Mouse (Mus musculus) limb, embryonic 14.5 days (tissue): Measurements from ENCODE around the gene Ust. TPM values are rescaled to one million over a fixed set of nuclear protein-coding genes. Genes with fewer than 3 reads are reported as not detected.

Experiments used
- ATAC-seq: fragments of 200-750 bp; cut with Nextera tagmentation; 2 replicates; pipeline ENCODE4 v1.8.0; 2017; ENCODE audit warnings: low read depth, moderate number of reproducible peaks, moderate TSS enrichment; ENCODE audit not compliant: low FRiP score
- DNase-seq: peaks from one replicate; pipeline ENCODE4 v3.0.0-alpha.2; 2015; ENCODE audit warnings: low spot score
- H3K27ac ChIP-seq: fragments of 300-500 bp; sonication (generic); replicated peaks from 2 replicates; pipeline ENCODE4 v1.5.1; 2014; ENCODE audit warnings: low read depth, mild to moderate bottlenecking, low read length, moderate library complexity, mixed read lengths
- H3K27me3 ChIP-seq: fragments of 300-500 bp; sonication (generic); 2 replicates; pipeline ENCODE4 v1.6.1; 2014; ENCODE audit warnings: low read length, mixed read lengths; ENCODE audit not compliant: control insufficient read depth, insufficient read depth
- H3K36me3 ChIP-seq: fragments of 300-500 bp; sonication (generic); 2 replicates; pipeline ENCODE4 v1.6.1; 2014; ENCODE audit warnings: mild to moderate bottlenecking, low read length, moderate library complexity, mixed read lengths; ENCODE audit not compliant: control insufficient read depth, insufficient read depth
- H3K4me1 ChIP-seq: fragments of 300-500 bp; sonication (generic); 2 replicates; pipeline ENCODE4 v1.6.1; 2014; ENCODE audit warnings: antibody characterized with exemption, low read length, mixed read lengths; ENCODE audit not compliant: control insufficient read depth, insufficient read depth
- H3K4me2 ChIP-seq: fragments of 300-500 bp; sonication (generic); replicated peaks from 2 replicates; pipeline ENCODE4 v1.6.1; 2014; ENCODE audit warnings: low read depth, mild to moderate bottlenecking, low read length, moderate library complexity; ENCODE audit not compliant: severe bottlenecking
- H3K4me3 ChIP-seq: fragments of 300-500 bp; sonication (generic); replicated peaks from 2 replicates; pipeline ENCODE4 v1.5.1; 2014; ENCODE audit warnings: low read length
- H3K9ac ChIP-seq: fragments of 300-500 bp; sonication (generic); 2 replicates; pipeline ENCODE4 v1.6.1; 2014; ENCODE audit warnings: mild to moderate bottlenecking, low read depth, low read length, moderate library complexity; ENCODE audit not compliant: severe bottlenecking
- H3K9me3 ChIP-seq: fragments of 300-500 bp; sonication (generic); 2 replicates; pipeline ENCODE4 v1.6.1; 2016; ENCODE audit warnings: low read length; ENCODE audit not compliant: control insufficient read depth
- POLR2A ChIP-seq: fragments of 200-500 bp; IDR thresholded peaks from 2 replicates; pipeline ENCODE4 v1.8.0; 2012; ENCODE audit warnings: inconsistent platforms, mild to moderate bottlenecking, moderate library complexity, borderline replicate concordance; ENCODE audit not compliant: insufficient read depth, insufficient read length; ENCODE audit errors: extremely low read depth
- WGBS: fragments of 180-500 bp; shearing (Covaris S2); extraction: QIAGEN DNeasy Blood & Tissue Kit; methylation state at CpG from one replicate; pipeline ENCODE4 v1.1.7; 2014; 5-methylcytosine and 5-hydroxymethylcytosine counted together
- polyA plus RNA-seq, 2 experiments: library from polyadenylated mRNA; depleted of rRNA in 1 of 2; stranded (reverse) in 1 of 2; unstranded in 1 of 2; fragments of >200 nt; fragmentation: Nextera tagmentation in 1 of 2; extraction: Ambion mirVana in 1 of 2; gene quantifications; 2 replicates each; pipeline versions ENCODE4 v1.2.1 to v1.2.3; 2012 to 2014

Gene Ust
- polyA plus RNA-seq, 2 experiments: 9.9 to 14.5 TPM

DNA sequence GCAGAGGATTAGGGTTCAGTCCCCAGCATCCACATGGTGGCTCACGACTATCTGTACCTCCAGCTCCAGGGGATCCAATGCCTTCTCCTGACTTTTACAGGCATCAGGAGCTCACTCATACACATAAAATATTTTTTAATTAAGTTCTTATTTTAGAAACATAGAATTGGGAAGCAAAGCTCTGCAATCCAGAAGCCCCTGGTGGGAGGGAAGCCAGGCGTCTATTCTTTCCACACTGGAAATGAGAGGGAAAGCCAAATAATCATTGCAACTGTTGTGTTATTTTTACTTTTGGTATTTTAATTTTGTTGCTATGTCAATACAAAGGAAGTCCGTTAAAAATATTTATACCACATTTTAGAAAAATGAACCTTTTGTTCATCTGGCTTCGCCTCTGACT lies 35.8 kb downstream of the Ust start:
- H3K9ac ChIP-seq: no peak overlapping the region
- H3K27ac ChIP-seq: no peak overlapping the region
- 85% methylated on average over 4 of the region's 4 CpGs for WGBS
- H3K27me3 ChIP-seq: no peaks in the 10 kb centered on the region
- no peaks in the 10 kb centered on the region for H3K9me3 ChIP-seq
- no peak for TF ChIP-seq POLR2A
- no peaks in the 10 kb centered on the region for H3K36me3 ChIP-seq
- H3K4me3 ChIP-seq: no peak overlapping the region
- no peak for DNase-seq
- no peak for ATAC-seq
- H3K4me2 ChIP-seq: no peak overlapping the region
- H3K4me1 ChIP-seq: no peaks in the 10 kb centered on the region

DNA sequence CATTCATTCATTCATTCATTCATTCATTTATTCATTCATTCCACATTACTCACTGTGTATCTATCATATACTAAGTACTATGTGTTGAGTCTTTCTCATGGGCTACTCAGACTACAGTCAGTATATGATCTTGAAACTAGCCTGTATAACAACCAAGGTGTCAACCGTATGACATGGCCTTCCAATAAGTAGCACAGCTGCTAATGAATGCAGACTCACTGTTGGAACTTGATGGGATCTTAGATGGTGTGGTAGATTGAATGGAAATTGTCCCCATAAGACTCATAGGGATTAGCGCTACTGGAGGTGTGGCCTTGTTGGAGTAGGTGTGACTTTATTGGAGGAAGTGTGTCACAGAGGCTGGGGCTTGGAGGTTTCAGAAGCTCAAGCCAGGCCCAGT lies 38.8 kb downstream of the Ust start:
- Histone ChIP-seq H3K4me1 (no peaks in the 10 kb centered on the region), H3K36me3 (no peaks in the 10 kb centered on the region), H3K4me3 (no peak overlapping the region), H3K27ac (no peak overlapping the region), H3K4me2 (no peak overlapping the region), H3K9ac (no peak overlapping the region), H3K9me3 (no peaks in the 10 kb centered on the region), H3K27me3 (no peaks in the 10 kb centered on the region)
- 96% methylated on average over 2 of the region's 2 CpGs for WGBS
- ATAC-seq (no peak), DNase-seq (no peak)
- no peak for TF ChIP-seq POLR2A

DNA sequence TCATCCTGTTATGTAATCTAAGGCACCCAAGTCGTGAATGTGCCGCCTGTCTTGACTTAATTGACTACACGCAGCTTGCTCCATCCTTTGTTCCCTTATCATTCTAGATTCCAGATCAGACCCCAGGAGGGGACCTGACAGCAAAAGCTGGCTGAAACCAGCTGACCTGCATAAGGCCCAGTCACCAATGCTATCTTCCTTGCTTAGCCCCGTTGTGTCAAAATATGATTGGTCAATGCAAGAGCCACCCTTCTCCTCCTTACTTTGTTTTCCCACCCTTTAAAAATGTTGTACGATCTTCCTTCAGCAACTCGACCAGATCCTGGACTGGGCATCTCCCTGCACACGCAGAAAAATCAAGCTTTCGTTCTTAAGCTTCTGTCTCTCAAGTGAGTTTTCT lies 40.7 kb downstream of the Ust start:
- no peak overlapping the region for H3K4me3 ChIP-seq
- TF ChIP-seq POLR2A: no peak
- H3K4me1 ChIP-seq: no peaks in the 10 kb centered on the region
- H3K9ac ChIP-seq: no peak overlapping the region
- no peak overlapping the region for H3K27ac ChIP-seq
- H3K36me3 ChIP-seq: no peaks in the 10 kb centered on the region
- H3K9me3 ChIP-seq: no peaks in the 10 kb centered on the region
- H3K4me2 ChIP-seq: no peak overlapping the region
- no peaks in the 10 kb centered on the region for H3K27me3 ChIP-seq
- DNase-seq: no peak
- no peak for ATAC-seq
- 90% methylated on average over 8 of the region's 8 CpGs for WGBS

GRCm38 (mm10) chr10:8471995-8472394 lies 46.6 kb downstream of the Ust start:
- H3K4me3 ChIP-seq: no peak overlapping the region
- no peak overlapping the region for H3K4me2 ChIP-seq
- H3K9ac ChIP-seq: no peak overlapping the region
- no peak overlapping the region for H3K27ac ChIP-seq
- no peaks in the 10 kb centered on the region for H3K27me3 ChIP-seq
- ATAC-seq (no peak), DNase-seq (no peak)
- H3K36me3 ChIP-seq: no peaks in the 10 kb centered on the region
- WGBS: 37% methylated on average over 12 of the region's 12 CpGs
- TF ChIP-seq POLR2A: no peak
- H3K4me1 ChIP-seq: peaks cover 14% of the 10 kb centered on the region
- no peaks in the 10 kb centered on the region for H3K9me3 ChIP-seq

GRCm38 (mm10) chr10:8471012-8471411 lies 47.6 kb downstream of the Ust start:
- 38% methylated on average over 5 of the region's 5 CpGs for WGBS
- Histone ChIP-seq H3K4me2 (no peak overlapping the region), H3K36me3 (no peaks in the 10 kb centered on the region), H3K4me3 (no peak overlapping the region), H3K9ac (no peak overlapping the region), H3K9me3 (no peaks in the 10 kb centered on the region), H3K27me3 (no peaks in the 10 kb centered on the region), H3K4me1 (peaks cover 14% of the 10 kb centered on the region), H3K27ac (no peak overlapping the region)
- no peak for TF ChIP-seq POLR2A
- no peak for ATAC-seq
- no peak for DNase-seq

GRCm38 (mm10) chr10:8469516-8469915 lies 49.1 kb downstream of the Ust start:
- no peaks in the 10 kb centered on the region for H3K27me3 ChIP-seq
- DNase-seq (no peak), ATAC-seq (no peak)
- H3K9me3 ChIP-seq: no peaks in the 10 kb centered on the region
- no peak overlapping the region for H3K9ac ChIP-seq
- no peak overlapping the region for H3K4me3 ChIP-seq
- TF ChIP-seq POLR2A: no peak
- H3K36me3 ChIP-seq: no peaks in the 10 kb centered on the region
- H3K4me1 ChIP-seq: peaks cover 14% of the 10 kb centered on the region
- H3K4me2 ChIP-seq: no peak overlapping the region
- H3K27ac ChIP-seq: no peak overlapping the region
- 22% methylated on average over 3 of the region's 3 CpGs for WGBS
